Mouse (Mus musculus) CH12.LX (cell line): ENCODE measurements around the gene Spag8. TPM values are rescaled to one million over a fixed set of nuclear protein-coding genes. Genes with fewer than 3 reads are reported as not detected.

Experiments used
- polyA plus RNA-seq: library from polyadenylated mRNA; unstranded; fragments of >175 nt; gene quantifications from 2 replicates; pipeline ENCODE4 v1.2.1, GENCODE M21; 2012; ENCODE audit warnings: low read depth; ENCODE audit not compliant: insufficient read length
- total RNA-seq, 2 experiments: library from RNA; depleted of rRNA; stranded (reverse); fragments of 300-350 nt in 1 of 2; fragments of >200 nt in 1 of 2; gene quantifications; 2 replicates each; pipeline ENCODE4 v1.2.3; 2012 to 2014

The Spag8 gene
- total and polyA plus RNA-seq, 3 experiments: 0.08 TPM; not detected in 2

Other genes starting within 250 kb of the Spag8 start
Only the 20 nearest of the 26 such genes appear.
- 2.8 and 3.8 TPM in 2 replicates for gene Sit1, start 169.9 kb downstream of the Spag8 start, total RNA-seq (2012; rRNA removed)
- gene Sit1, start 169.9 kb downstream of the Spag8 start, total RNA-seq (2014; rRNA removed): 10.5 and 10.8 TPM in 2 replicates
- 10.1 and 12.5 TPM in 2 replicates for gene Sit1, start 169.9 kb downstream of the Spag8 start, polyA plus RNA-seq
- gene Ccdc107, start 160.7 kb downstream of the Spag8 start, total RNA-seq (2012; rRNA removed): 57.9 and 63.1 TPM in 2 replicates
- 23.0 and 33.4 TPM in 2 replicates for gene Ccdc107, start 160.7 kb downstream of the Spag8 start, total RNA-seq (2014; rRNA removed)
- 30.5 and 32.6 TPM in 2 replicates for gene Ccdc107, start 160.7 kb downstream of the Spag8 start, polyA plus RNA-seq
- gene Arhgef39, start 153.9 kb downstream of the Spag8 start, total RNA-seq (2012; rRNA removed): 7.4 and 7.5 TPM in 2 replicates
- 7.1 and 7.3 TPM in 2 replicates for gene Arhgef39, start 153.9 kb downstream of the Spag8 start, total RNA-seq (2014; rRNA removed)
- gene Arhgef39, start 153.9 kb downstream of the Spag8 start, polyA plus RNA-seq: 4.8 and 5.5 TPM in 2 replicates
- not detected in 2 replicates for gene Car9, start 146.6 kb downstream of the Spag8 start, total RNA-seq (2012; rRNA removed)
- not detected in 2 replicates for gene Car9, start 146.6 kb downstream of the Spag8 start, total RNA-seq (2014; rRNA removed)
- not detected in 2 replicates for gene Car9, start 146.6 kb downstream of the Spag8 start, polyA plus RNA-seq
- gene Tpm2, start 129.8 kb downstream of the Spag8 start, total RNA-seq (2012; rRNA removed): 0.30 TPM in 1 of 2 replicates, not detected in the other
- not detected in 2 replicates for gene Tpm2, start 129.8 kb downstream of the Spag8 start, total RNA-seq (2014; rRNA removed)
- gene Tpm2, start 129.8 kb downstream of the Spag8 start, polyA plus RNA-seq: 0.29 TPM in 1 of 2 replicates, not detected in the other
- gene Creb3, start 91.3 kb downstream of the Spag8 start, total RNA-seq (2012; rRNA removed): 32.9 and 34.2 TPM in 2 replicates
- gene Creb3, start 91.3 kb downstream of the Spag8 start, total RNA-seq (2014; rRNA removed): 26.1 and 27.6 TPM in 2 replicates
- gene Creb3, start 91.3 kb downstream of the Spag8 start, polyA plus RNA-seq: 33.1 and 37.2 TPM in 2 replicates
- 59.3 and 60.4 TPM in 2 replicates for gene Tln1, start 90.9 kb downstream of the Spag8 start, total RNA-seq (2012; rRNA removed)
- gene Tln1, start 90.9 kb downstream of the Spag8 start, total RNA-seq (2014; rRNA removed): 22.3 and 22.7 TPM in 2 replicates
- 50.1 and 69.2 TPM in 2 replicates for gene Tln1, start 90.9 kb downstream of the Spag8 start, polyA plus RNA-seq
- gene Rgp1, start 74.9 kb downstream of the Spag8 start, total RNA-seq (2012; rRNA removed): 16.6 and 22.0 TPM in 2 replicates
- gene Rgp1, start 74.9 kb downstream of the Spag8 start, total RNA-seq (2014; rRNA removed): 5.4 and 10.1 TPM in 2 replicates
- 32.7 and 37.0 TPM in 2 replicates for gene Rgp1, start 74.9 kb downstream of the Spag8 start, polyA plus RNA-seq
- 3.6 and 4.1 TPM in 2 replicates for gene Gba2, start 74.7 kb downstream of the Spag8 start, total RNA-seq (2012; rRNA removed)
- 3.2 TPM in 2 replicates for gene Gba2, start 74.7 kb downstream of the Spag8 start, total RNA-seq (2014; rRNA removed)
- gene Gba2, start 74.7 kb downstream of the Spag8 start, polyA plus RNA-seq: 8.7 and 11.2 TPM in 2 replicates
- gene Msmp, start 69.1 kb downstream of the Spag8 start, total RNA-seq (2012; rRNA removed): 0.46 and 0.72 TPM in 2 replicates
- gene Msmp, start 69.1 kb downstream of the Spag8 start, total RNA-seq (2014; rRNA removed): not detected in 2 replicates
- gene Msmp, start 69.1 kb downstream of the Spag8 start, polyA plus RNA-seq: 5.9 and 6.3 TPM in 2 replicates
- 0.04 and 0.38 TPM in 2 replicates for gene Npr2, start 21.7 kb downstream of the Spag8 start, total RNA-seq (2012; rRNA removed)
- gene Npr2, start 21.7 kb downstream of the Spag8 start, total RNA-seq (2014; rRNA removed): not detected in 2 replicates
- gene Npr2, start 21.7 kb downstream of the Spag8 start, polyA plus RNA-seq: 0.23 and 0.49 TPM in 2 replicates
- gene Hint2, start 2.9 kb upstream of the Spag8 start, total RNA-seq (2012; rRNA removed): 21.2 and 27.9 TPM in 2 replicates
- gene Hint2, start 2.9 kb upstream of the Spag8 start, total RNA-seq (2014; rRNA removed): 17.0 and 17.8 TPM in 2 replicates
- 6.4 and 8.1 TPM in 2 replicates for gene Hint2, start 2.9 kb upstream of the Spag8 start, polyA plus RNA-seq
- 0.17 and 0.47 TPM in 2 replicates for gene Tmem8b, start 15.4 kb upstream of the Spag8 start, total RNA-seq (2012; rRNA removed)
- gene Tmem8b, start 15.4 kb upstream of the Spag8 start, total RNA-seq (2014; rRNA removed): not detected in 2 replicates
- gene Tmem8b, start 15.4 kb upstream of the Spag8 start, polyA plus RNA-seq: 0.16 and 0.26 TPM in 2 replicates
- gene Fam221b, start 15.6 kb upstream of the Spag8 start, total RNA-seq (2012; rRNA removed): 5.1 and 6.3 TPM in 2 replicates
- not detected in 2 replicates for gene Fam221b, start 15.6 kb upstream of the Spag8 start, total RNA-seq (2014; rRNA removed)
- gene Fam221b, start 15.6 kb upstream of the Spag8 start, polyA plus RNA-seq: 0.07 and 0.12 TPM in 2 replicates
- gene Olfr70, start 47.2 kb upstream of the Spag8 start, total RNA-seq (2012; rRNA removed): not detected in 2 replicates
- not detected in 2 replicates for gene Olfr70, start 47.2 kb upstream of the Spag8 start, total RNA-seq (2014; rRNA removed)
- gene Olfr70, start 47.2 kb upstream of the Spag8 start, polyA plus RNA-seq: not detected in 2 replicates
- not detected in 2 replicates for gene Olfr71, start 56.7 kb upstream of the Spag8 start, total RNA-seq (2012; rRNA removed)
- gene Olfr71, start 56.7 kb upstream of the Spag8 start, total RNA-seq (2014; rRNA removed): not detected in 2 replicates
- not detected in 2 replicates for gene Olfr71, start 56.7 kb upstream of the Spag8 start, polyA plus RNA-seq
- gene Hrct1, start 73.6 kb upstream of the Spag8 start, total RNA-seq (2012; rRNA removed): not detected in 2 replicates
- gene Hrct1, start 73.6 kb upstream of the Spag8 start, total RNA-seq (2014; rRNA removed): not detected in 2 replicates
- gene Hrct1, start 73.6 kb upstream of the Spag8 start, polyA plus RNA-seq: not detected in 2 replicates
- not detected in 2 replicates for gene Spaar, start 76.4 kb upstream of the Spag8 start, total RNA-seq (2012; rRNA removed)
- gene Spaar, start 76.4 kb upstream of the Spag8 start, total RNA-seq (2014; rRNA removed): not detected in 2 replicates
- gene Spaar, start 76.4 kb upstream of the Spag8 start, polyA plus RNA-seq: not detected in 2 replicates
- gene Olfr159, start 117.4 kb upstream of the Spag8 start, total RNA-seq (2012; rRNA removed): not detected in 2 replicates
- gene Olfr159, start 117.4 kb upstream of the Spag8 start, total RNA-seq (2014; rRNA removed): not detected in 2 replicates
- gene Olfr159, start 117.4 kb upstream of the Spag8 start, polyA plus RNA-seq: not detected in 2 replicates
- gene Olfr156, start 170.3 kb upstream of the Spag8 start, total RNA-seq (2012; rRNA removed): not detected in 2 replicates
- not detected in 2 replicates for gene Olfr156, start 170.3 kb upstream of the Spag8 start, total RNA-seq (2014; rRNA removed)
- not detected in 2 replicates for gene Olfr156, start 170.3 kb upstream of the Spag8 start, polyA plus RNA-seq